Mouse (Mus musculus): ENCODE measurements around the gene Casc4.

- no peak for TF ChIP-seq CTCF (conservative IDR thresholded peaks at IDR 0.05; ENCODE audit: low read length)
- TF ChIP-seq POU5F1 (IDR thresholded peaks at IDR 0.05; ENCODE audit: borderline replicate concordance, low read length), result no peak
Measured at GRCm38 (mm10) chr2:121866632-121867050, at the start of gene Casc4.

Data from E14TG2a.4 (cell line).